Mouse (Mus musculus) lung, postnatal 10 days (tissue): ENCODE data around the gene Hnrnpul2.

Experiments
- DNase-seq: peaks from one replicate; pipeline ENCODE4 v3.0.0; 2021

The Hnrnpul2 gene

DNA sequence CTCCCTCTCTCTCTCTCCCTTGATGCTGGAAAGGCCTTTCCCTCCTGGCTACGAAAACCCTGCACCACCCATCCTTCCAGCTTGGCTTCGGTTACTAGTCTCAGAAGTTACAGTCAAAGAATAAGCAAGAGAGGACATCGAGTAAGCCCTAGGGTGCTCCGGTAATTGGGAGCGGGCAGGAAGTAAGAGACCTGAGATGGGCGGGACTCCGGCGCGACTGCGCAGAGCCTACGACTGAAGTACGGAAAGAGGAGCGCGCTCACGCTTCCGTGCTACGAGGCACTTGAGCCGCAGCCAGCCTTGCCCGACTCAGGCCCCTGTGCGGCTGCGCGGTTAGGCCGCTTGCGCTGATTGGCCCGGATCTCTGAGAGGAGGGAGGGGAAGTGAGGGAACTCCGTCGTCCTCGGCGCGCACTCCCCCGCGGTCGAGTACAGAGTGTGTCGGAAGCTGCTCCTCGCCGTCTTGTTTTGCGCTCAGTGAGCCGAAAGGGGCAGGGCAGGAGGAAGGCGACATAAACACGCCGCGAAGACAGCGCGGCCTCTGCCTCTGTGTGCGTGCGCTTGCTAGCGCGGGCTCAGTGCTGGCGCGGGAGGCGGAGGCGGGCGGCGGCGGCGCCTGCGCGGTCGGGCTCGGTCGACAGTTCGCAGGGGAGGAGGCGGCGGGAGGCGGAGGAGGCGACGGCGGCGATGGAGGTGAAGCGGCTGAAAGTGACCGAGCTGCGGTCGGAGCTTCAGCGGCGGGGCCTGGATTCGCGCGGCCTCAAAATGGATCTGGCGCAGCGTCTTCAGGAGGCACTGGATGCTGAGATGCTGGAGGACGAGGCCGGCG lies at the start of gene Hnrnpul2:
TSS of gene Hnrnpul2 (plus strand) at position 415 of the 828 bp plus-strand sequence.
- peak; percentile 99 for DNase-seq

- peak; percentile 89 for DNase-seq
Observed at GRCm38 (mm10) chr19:8770567-8771270, 49.1 kb upstream of the Hnrnpul2 start, which contains the start of gene Tmem223. Tmem223 (plus strand) TSS chr19:8770996.

DNA sequence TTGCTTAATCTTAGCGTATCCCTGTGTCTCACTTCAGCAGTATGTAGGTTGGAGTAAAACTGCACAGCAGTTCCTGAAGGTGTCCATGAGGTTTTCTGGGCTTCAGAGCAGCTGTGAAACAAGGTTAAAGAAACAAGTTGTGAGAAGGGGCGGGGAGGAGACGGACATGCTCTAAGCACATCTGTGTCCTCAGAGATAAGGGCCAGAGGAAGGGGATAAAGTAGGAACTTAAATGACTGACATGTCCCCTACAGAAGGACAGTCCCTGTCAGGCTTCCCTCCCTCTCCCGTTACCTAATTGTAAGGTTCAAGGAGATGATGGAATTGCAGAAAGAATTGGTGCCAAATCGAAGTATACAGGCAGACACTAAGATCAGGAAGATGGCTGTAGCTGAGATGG lies 46.8 kb upstream of the Hnrnpul2 start:
- DNase-seq: no peak

GRCm38 (mm10) chr19:8773409-8773808 lies 46.4 kb upstream of the Hnrnpul2 start:
- no peak for DNase-seq

DNA sequence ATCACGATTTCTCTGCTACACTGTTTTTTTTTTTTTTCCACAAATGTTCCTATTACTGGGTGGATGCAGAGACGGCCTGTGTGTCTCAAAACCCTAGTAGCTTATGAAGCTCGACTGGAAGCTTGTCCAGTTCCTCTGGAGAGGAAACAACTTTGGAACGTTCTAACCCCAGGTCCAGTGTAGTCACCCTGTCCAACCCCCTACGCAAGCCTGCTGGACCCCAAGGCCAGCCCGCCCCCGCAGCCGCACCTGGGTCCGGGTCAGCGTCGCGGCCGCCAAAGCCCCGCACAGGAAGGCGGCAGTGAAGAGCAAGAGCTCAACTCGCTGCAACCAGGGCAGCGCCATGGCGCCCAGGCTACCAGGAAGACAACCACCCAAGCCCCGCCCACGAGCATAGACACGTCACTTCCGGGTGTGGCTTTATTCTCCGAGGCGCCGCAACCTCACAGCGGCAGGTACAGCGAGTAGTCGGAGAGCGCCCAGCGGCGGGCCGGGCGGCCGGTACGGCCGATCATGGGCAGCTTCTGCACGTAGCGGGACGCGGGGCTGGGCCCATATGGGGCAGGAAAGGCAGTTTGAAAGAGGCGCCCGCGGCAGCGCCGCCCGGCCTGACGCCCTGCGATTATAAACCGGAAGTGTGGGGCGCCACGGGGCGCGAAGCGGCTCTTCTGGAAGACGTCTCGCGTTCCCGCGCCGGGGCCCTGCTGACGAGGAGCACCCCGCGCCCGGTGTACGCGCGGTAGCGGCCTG lies 45.5 kb upstream of the Hnrnpul2 start, which contains the start of gene Tmem179b:
TSS of gene Tmem179b (minus strand) at position 382 of the 750 bp plus-strand sequence.
- peak; percentile 98 for DNase-seq

- DNase-seq: no peak
Observed at GRCm38 (mm10) chr19:8774951-8775421, 44.8 kb upstream of the Hnrnpul2 start.

DNA sequence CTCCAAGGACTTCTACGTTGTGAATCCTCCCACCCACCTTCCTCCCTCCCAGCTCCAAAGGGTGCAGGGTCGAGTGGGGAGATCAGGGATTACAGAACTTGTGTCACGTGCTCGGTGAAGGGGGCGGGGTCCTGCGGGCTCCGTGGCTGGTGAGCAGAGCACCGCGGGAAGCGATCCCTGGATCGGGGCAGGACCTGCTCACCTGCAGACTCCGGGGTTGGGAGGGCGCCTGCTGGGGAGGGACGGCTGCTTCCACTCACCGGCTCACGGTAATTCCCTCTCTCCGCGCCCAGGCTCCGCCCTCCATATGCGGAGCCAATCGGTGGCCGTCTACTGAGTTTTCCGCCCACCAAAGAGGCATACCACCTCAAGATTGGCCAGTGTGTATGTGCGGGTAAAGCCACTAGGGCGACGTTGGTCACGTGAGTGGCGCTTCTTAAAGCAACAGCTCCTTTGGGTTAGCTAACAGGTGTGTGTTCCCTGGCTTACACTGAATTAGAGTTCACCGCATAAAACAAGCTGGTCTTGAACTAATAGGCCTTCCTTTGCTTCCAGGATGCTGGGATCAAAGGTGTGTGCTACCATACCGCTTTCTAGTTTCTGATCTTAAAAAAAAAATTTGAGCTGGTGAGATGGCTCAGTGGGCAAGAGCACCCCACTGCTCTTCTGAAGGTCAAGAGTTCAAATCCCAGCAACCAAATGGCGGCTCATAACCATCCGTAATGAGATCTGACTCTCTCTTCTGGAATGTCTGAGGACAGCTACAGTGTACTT lies 33.6 kb upstream of the Hnrnpul2 start, which contains the start of gene Taf6l:
TSS of gene Taf6l (minus strand) at position 410 of the 774 bp plus-strand sequence.
- DNase-seq: peak; percentile 96

DNA sequence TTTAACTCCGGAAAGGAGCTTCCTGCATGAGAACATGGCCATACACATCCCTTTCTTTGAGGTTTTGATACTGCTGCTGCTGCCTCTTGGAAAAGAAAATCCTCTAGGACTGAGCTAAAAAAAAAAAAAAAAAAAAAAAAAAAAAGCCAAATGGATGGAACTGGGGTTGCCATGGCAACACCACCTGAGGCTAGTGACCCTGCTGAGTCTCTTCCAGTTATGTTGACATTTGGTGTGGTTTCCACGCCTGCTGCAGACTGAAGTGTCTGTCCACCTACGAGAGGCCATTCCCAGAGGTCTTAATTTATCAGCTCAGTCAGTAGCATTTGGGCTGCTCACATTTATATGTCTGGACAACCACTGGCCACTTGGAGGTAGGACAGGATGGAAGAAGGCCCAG lies 31.3 kb upstream of the Hnrnpul2 start:
- DNase-seq: no peak

- no peak for DNase-seq
Observed at GRCm38 (mm10) chr19:8789171-8789570, 30.6 kb upstream of the Hnrnpul2 start.

DNA sequence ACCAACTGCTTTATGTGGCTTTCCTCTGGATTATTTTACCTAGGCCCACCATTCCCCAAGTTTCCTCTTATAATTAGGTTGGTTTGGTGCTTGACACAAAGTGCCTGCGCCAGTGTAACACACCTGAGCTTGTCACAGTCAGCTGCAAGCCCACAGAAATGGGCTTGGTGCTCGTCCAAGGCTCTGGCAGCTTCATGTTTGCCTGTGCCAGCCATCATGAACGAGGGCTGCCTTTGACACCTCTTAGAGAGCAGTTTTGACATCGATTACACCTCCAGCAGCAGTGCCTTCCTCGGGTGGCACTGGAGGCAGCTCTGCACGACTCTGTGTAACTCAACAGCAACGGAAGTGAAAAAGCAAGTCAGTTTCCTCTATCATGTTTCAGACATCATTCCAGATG lies 29.6 kb upstream of the Hnrnpul2 start:
- no peak for DNase-seq

DNA sequence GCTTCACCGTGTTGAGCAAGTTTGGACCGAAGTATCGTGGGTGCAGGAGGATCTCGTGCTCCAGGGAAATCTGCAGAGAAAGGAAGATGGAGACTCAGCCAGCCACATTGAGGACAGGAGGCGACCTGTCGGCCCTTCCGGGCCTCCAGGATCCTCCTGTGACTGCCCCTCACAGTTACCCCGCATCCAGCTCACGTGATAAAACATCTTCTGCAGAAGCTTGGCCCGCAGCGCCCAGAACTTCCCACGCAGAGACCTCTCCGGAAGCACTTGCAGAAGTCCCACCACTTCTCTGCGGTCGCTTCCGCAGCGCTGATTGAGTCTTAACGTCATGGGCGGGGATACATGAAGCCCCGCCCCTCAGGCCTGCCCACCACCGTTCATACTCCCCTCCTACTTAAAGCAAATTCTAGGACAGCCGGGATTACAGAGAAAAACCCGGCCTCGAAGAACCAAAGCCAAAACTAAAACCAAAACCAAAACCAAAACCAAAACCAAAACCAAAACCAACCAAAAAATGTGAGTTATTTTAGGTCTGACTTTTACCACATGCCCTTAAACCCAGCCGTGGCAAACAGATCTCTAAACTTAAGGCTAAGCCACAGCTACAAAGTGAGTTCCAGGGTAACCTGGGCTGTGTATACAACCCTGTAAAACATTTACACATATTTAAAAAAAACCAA lies 21.4 kb upstream of the Hnrnpul2 start, which contains the start of gene Polr2g:
TSS of gene Polr2g (minus strand) at position 314 of the 683 bp plus-strand sequence.
- DNase-seq: peak; percentile 95

DNA sequence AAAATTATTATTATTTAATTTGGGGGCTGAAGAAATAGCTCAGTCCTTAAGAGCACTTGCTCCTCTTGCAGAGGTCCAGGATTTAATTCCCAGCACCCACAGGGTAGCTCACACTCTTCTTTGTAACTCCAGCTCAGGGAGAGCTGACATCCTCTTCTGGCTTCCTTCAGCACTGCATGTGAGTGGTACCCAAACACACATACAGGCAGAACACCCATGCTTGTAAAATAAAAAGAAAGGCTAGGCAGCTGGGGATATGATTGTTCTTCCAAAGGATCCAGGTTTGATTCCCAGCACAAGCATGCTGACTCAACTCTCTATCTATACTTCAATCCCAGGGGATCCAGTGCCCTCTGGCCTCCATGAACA lies 20.9 kb upstream of the Hnrnpul2 start:
- DNase-seq: no peak

DNA sequence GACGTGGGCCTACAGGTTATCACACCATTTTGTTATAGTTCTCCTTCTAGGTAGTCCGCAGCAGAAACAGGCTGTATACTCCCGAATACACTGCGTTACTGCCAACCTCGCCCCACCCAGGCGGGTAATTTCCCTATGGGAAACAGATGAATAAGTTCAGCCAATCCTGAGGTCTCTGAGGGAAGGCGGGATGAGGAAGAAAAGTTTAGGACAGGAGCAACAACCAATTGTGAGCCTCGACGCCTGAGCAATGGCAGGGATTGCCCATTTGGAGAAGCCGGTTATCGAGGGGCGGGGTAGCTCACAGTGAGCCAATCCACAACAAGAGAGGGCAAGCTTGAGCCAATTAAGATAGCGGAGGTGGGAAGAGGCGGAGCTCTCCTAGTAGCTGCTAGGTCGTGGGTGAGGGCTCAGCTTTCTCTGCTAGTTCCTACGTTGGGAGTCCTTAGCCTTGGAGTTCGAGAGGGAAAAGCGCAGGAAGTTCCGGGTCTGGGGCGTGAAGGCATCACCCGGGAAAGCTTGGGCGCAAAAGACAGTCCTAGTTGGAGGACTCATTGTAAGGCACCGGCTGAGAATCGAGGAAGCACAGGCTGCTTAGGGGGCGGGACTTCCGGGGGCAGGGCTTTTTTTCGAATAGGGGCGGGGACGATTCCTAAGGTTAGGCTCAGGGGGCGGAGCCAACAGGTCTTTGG lies 17.5 kb upstream of the Hnrnpul2 start, which contains the start of gene Zbtb3:
TSS of gene Zbtb3 (plus strand) at position 426 of the 692 bp plus-strand sequence.
- peak; percentile 98 for DNase-seq

DNA sequence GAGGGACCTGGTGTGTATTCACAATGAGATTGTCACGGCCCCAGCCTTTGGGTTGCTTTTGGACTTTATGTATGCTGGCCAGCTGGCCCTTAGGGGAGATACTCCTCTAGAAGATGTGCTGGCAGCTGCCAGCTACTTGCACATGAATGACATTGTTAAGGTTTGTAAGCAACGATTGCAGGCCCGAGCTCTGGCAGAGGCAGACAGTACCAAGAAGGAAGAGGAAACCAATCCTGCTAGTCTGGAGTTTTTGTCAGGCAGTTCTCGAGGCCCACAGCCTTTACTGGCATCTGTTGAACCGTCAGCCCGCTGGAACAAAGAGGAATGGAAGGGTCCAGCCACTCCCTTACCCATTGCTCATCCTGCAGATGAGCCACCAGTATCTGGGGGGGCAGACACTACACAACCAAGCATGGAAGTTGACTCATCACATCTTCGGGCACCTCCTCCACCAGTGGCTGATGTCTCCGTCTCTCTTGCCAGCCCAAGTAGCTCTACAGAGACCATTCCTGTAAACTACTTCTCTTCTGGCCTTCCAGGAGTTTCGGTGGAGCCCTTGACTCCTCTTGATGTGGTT lies 16.5 kb upstream of the Hnrnpul2 start:
- no peak for DNase-seq

DNA sequence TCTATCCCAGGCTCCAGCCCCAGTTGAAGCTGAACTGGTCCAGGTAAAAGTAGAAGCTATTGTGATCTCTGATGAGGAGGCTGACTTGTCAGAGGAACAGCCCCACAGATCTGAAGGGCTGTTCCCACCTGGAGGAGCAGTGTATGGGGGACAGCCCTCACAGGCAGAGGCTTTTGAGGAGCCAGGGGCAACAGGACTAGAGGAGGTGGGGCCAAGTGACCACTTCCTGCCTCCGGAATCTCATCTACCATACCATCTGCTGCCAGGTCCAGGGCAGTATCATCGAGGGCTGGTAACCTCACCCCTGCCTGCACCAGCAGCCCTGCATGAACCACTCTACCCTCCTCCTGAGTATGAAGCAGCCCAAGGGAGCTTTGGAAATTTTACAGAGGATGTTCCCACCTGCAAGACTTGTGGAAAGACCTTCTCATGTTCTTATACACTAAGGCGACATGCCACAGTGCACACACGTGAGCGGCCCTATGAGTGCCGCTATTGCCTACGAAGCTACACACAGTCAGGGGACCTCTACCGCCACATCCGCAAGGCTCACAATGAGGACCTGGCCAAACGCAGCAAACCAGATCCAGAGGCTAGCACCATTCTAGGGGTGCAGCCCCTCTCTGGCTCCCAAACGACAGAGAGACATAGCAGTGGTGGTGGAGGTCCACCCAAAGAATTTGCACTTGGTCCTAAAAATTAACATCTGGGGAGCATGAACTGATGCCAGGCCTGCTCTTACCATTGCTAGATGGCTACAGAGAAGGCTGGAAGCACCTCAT lies 15.7 kb upstream of the Hnrnpul2 start:
- DNase-seq: no peak

DNA sequence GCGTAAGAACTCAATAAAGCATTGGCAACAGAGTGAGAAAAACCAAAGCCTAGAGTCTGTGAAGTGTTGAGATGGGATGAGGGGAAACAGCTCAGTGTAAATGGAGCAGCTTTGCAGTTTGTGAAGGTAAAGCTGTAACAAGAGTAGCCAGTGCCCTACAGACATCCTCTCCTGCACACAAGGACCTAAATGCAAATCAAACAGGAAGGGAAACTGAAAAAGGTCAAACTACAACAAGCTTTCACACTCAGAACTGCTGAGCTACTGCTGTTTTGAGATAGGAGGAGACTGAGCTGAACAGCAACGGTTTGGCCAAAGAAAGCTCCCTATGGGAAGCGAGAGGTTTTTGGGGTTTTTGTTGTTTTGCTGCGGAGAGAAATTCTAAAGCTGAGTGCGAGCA lies 13.0 kb upstream of the Hnrnpul2 start:
- no peak for DNase-seq

DNA sequence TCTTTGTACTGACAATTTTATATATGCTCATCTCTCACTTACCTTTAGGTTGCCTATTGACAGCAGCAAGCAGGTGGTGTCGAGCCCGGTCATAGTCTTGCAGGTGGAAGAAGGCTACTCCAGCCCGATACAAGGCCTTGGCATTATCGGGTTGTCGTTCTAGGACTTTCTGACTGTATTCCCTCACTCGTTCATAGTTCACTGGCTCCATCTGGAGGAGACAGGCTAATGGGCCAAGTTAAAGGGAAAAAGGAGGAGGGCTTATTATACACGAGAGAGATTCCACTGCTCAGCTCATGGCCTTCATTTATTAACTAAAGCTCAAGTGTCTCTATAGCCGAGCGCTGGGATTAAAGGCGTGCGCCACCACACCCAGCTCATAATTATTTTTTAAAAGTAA lies 4.0 kb upstream of the Hnrnpul2 start:
- DNase-seq: no peak

- no peak for DNase-seq
Observed at GRCm38 (mm10) chr19:8817001-8817400, 2.8 kb upstream of the Hnrnpul2 start.

DNA sequence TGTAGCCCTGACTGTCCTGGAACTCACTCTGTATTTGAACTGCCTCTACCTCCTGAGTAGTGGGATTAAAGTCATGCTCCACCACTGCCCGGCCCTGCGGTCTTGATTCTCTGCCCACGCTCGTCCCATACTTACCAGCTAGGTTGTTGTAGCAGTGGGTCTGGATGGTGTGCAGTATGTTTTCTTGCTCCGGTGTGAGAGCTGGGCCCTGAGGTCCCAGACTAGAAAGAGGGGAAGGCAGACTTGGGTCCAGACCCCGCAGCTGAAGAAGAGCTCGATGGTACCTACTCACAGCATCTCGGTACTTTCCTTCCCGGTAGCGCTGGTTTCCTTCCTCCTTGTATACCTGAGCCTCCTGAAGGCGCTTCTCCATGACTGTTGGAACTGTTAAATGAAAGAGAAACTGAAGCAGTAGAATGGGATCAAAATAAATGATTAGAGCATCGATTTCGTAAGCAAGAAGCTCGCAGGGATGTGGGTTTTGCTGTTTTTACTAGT lies 1.5 kb upstream of the Hnrnpul2 start:
- DNase-seq: no peak
